ENCODE assay signal across 9 mouse cellular contexts in genomic region chr10:63880462-63880903, GRCm38 (mm10). TPM values are rescaled to one million over a fixed set of nuclear protein-coding genes. Genes with fewer than 3 reads are reported as not detected.
DNase-seq lines count a peak whose midpoint lies in the region; ATAC-seq lines count a peak whose summit lies in the region.
"Had no signal": no experiment of that assay in that cellular context is flagged by ENCODE, and none has a peak within 500 bp of the region (broad histone marks: within the 10 kb centered on the region; RNA-seq: fewer than 3 reads in every experiment).

No protein-coding gene starts in this region.

- no peak overlapping the region for H3K4me3 ChIP-seq in embryonic facial prominence, embryonic 14.5 days (ENCODE audit: low read depth, low read length)
- no peak overlapping the region for H3K4me3 ChIP-seq in embryonic facial prominence, embryonic 10.5 days

- H3K27ac ChIP-seq in embryonic facial prominence, embryonic 14.5 days (replicated peaks; ENCODE audit: low read depth, low read length): no peak overlapping the region
- no peak overlapping the region for H3K27ac ChIP-seq in embryonic facial prominence, embryonic 10.5 days (replicated peaks)

- H3K36me3 ChIP-seq in embryonic facial prominence, embryonic 14.5 days (ENCODE audit: control insufficient read depth, insufficient read depth, low read length): no peaks in the 10 kb centered on the region
- H3K36me3 ChIP-seq in embryonic facial prominence, embryonic 10.5 days (replicated peaks): no peaks in the 10 kb centered on the region

- H3K9me3 ChIP-seq in embryonic facial prominence, embryonic 14.5 days (ENCODE audit: control insufficient read depth, low read length): no peaks in the 10 kb centered on the region
- no peaks in the 10 kb centered on the region for H3K9me3 ChIP-seq in embryonic facial prominence, embryonic 10.5 days

- no peak overlapping the region for H3K9ac ChIP-seq in embryonic facial prominence, embryonic 14.5 days (ENCODE audit: low read depth, low read length)

- H3K27me3 ChIP-seq in embryonic facial prominence, embryonic 14.5 days (replicated peaks; ENCODE audit: control insufficient read depth, insufficient read depth, low read length): no peaks in the 10 kb centered on the region
- H3K27me3 ChIP-seq in embryonic facial prominence, embryonic 10.5 days (replicated peaks; ENCODE audit: low read depth, poor library complexity, severe bottlenecking): no peaks in the 10 kb centered on the region

- peak; percentile 7 for DNase-seq in embryonic facial prominence, embryonic 14.5 days (ENCODE audit: low spot score)
- no peak for DNase-seq in embryonic facial prominence, embryonic 10.5 days (ENCODE audit: low spot score)
- peak; percentile 26 for DNase-seq in urinary bladder, postnatal 14 days (ENCODE audit: low spot score)
- no peak for DNase-seq in urinary bladder, adult 2 months (ENCODE audit: low spot score)
- DNase-seq in layer of hippocampus, adult 9-11 months: peak; percentile 64
- DNase-seq in embryo, embryonic 10 days (ENCODE audit: low spot score): no peak
- DNase-seq in spleen, postnatal 36 days (ENCODE audit: low spot score in 2 of 2): no peak
- DNase-seq: right cerebral cortex, postnatal 14 days had no signal

- ATAC-seq in embryonic facial prominence, embryonic 14.5 days (ENCODE audit: low read depth): no peak
- ATAC-seq in inflammation-experienced regulatory T-cells, adult 6 months: no peak

- H3K4me1 ChIP-seq in embryonic facial prominence, embryonic 14.5 days (ENCODE audit: control insufficient read depth, insufficient read depth, low read length): no peaks in the 10 kb centered on the region
- H3K4me1 ChIP-seq in embryonic facial prominence, embryonic 10.5 days: no peaks in the 10 kb centered on the region

- no peak overlapping the region for H3K4me2 ChIP-seq in embryonic facial prominence, embryonic 14.5 days (ENCODE audit: low read depth, low read length)

- WGBS in embryonic facial prominence, embryonic 14.5 days: 69% methylated on average over 5 of the region's 5 CpGs
- 79% methylated on average over 5 of the region's 5 CpGs for WGBS in embryonic facial prominence, embryonic 10.5 days

RNA-seq across cellular contexts. Expression of gene Gm10118, which starts 46.8 kb away (rescaled TPM):
- 0.20 and 0.54 TPM in 2 replicates for polyA plus RNA-seq in embryonic facial prominence, embryonic 14.5 days (2014; fragmentation: Nextera tagmentation; extraction: Ambion mirVana)
- 0.11 TPM in 1 of 2 replicates, not detected in the other for polyA plus RNA-seq in embryonic facial prominence, embryonic 10.5 days (2016; fragmentation: Nextera tagmentation; extraction: Ambion mirVana)
- 0.03 and 0.04 TPM in 2 replicates for polyA plus RNA-seq in urinary bladder, adult 2 months (2012; rRNA removed)
- not detected for polyA plus RNA-seq in inflammation-experienced regulatory T-cells, adult 6 months (2017; shearing (Covaris generic))

Comparison
In these comparisons a context has a peak if more than half of its experiments do, and no peak if none do; other contexts are left out.
1. DNase-seq: peak in embryonic facial prominence, embryonic 14.5 days (single experiment), urinary bladder, postnatal 14 days (single experiment) and layer of hippocampus, adult 9-11 months (single experiment); none in embryonic facial prominence, embryonic 10.5 days (single experiment), urinary bladder, adult 2 months (single experiment), embryo, embryonic 10 days (single experiment) and spleen, postnatal 36 days (0 of 2).